Mouse (Mus musculus) left cerebral cortex, adult 2 months (tissue): Measurements from ENCODE around the gene Cpxm1. TPM values are rescaled to one million over a fixed set of nuclear protein-coding genes. Genes with fewer than 3 reads are reported as not detected.

Source experiments
- DNase-seq, 2 experiments: peaks; one replicate each; pipeline ENCODE4 v3.0.0; 2021 to 2022; ENCODE audit warnings: low spot score in 2 of 2, mixed read lengths in 1 of 2; ENCODE audit errors: extremely low spot score in 1 of 2
- H3K27ac ChIP-seq: fragments of 200-600 bp; 2 replicates; pipeline ENCODE4 v1.8.1; 2022
- H3K4me3 ChIP-seq: fragments of 200-600 bp; 2 replicates; pipeline ENCODE4 v1.8.1; 2022
- CTCF ChIP-seq: fragments of 200-600 bp; IDR thresholded peaks from 2 replicates; pipeline ENCODE4 v1.8.1; 2022; ENCODE audit warnings: antibody characterized with exemption, mild to moderate bottlenecking, moderate library complexity
- intact Hi-C: fragments of 180-260 bp; cut with DNase I; formaldehyde crosslinking; loops from one replicate; pipeline ENCODE4 v1.15.1; 2025
- total RNA-seq, 2 experiments: library from RNA; stranded (reverse); gene quantifications; 2 replicates each; pipeline ENCODE4 v1.2.3; 2021

The Cpxm1 gene
- total RNA-seq, 2 experiments from 2014 or later, result 5.5 to 6.4 TPM

GRCm38 (mm10) chr2:130423397-130424125 lies 26.2 kb upstream of the Cpxm1 start:
- intact Hi-C loops, result loop anchor here (5.0 kb wide), 1 partner anchor 484 kb away; the partner anchor contains the start of genes 4930402H24Rik and Atrn

GRCm38 (mm10) chr2:130421781-130422620 lies 24.6 kb upstream of the Cpxm1 start:
- no peak for TF ChIP-seq CTCF
- no peak for DNase-seq
- intact Hi-C loops, result loop anchor here (5.0 kb wide), 1 partner anchor 485 kb away; the partner anchor contains the start of genes 4930402H24Rik and Atrn
- Histone ChIP-seq H3K4me3 (no peak overlapping the region), H3K27ac (no peak overlapping the region)

More at GRCm38 (mm10) chr2:130423397-130424125, 26.2 kb upstream of the Cpxm1 start:
- DNase-seq, result peak; percentile 81 to 83
- no peak for TF ChIP-seq CTCF
- peak overlapping the region; percentile 98 for H3K27ac ChIP-seq
- peak overlapping the region; percentile 81 for H3K4me3 ChIP-seq

GRCm38 (mm10) chr2:130414094-130414856 lies 16.9 kb upstream of the Cpxm1 start:
- DNase-seq, result no peak
- TF ChIP-seq CTCF, result no peak; the same call in 1 of the 2 replicates
- intact Hi-C loops, result no loop called here
- H3K4me3 ChIP-seq, result no peak overlapping the region
- H3K27ac ChIP-seq, result no peak overlapping the region

- no peak for TF ChIP-seq CTCF
- Histone ChIP-seq H3K27ac (no peak overlapping the region), H3K4me3 (no peak overlapping the region)
- intact Hi-C loops, result loop anchor here (1.0 kb wide), 1 partner anchor 121 kb away; no protein-coding TSS in a partner anchor
- DNase-seq, result no peak
Measured at GRCm38 (mm10) chr2:130412775-130413174, 15.4 kb upstream of the Cpxm1 start.

- peak; percentile 69 to 81 for DNase-seq
- peak; percentile 96 for TF ChIP-seq CTCF
- intact Hi-C loops, result loop anchor here (1.0 kb wide), 1 partner anchor 121 kb away; no protein-coding TSS in a partner anchor
- Histone ChIP-seq H3K4me3 (no peak overlapping the region), H3K27ac (no peak overlapping the region)
Measured at GRCm38 (mm10) chr2:130411558-130412495, 14.5 kb upstream of the Cpxm1 start.

GRCm38 (mm10) chr2:130408194-130408593 lies 10.8 kb upstream of the Cpxm1 start:
- no peak for DNase-seq
- no peak overlapping the region for H3K4me3 ChIP-seq
- no peak overlapping the region for H3K27ac ChIP-seq
- no peak for TF ChIP-seq CTCF
- intact Hi-C loops, result no loop called here

- no peak for DNase-seq
- no peak for TF ChIP-seq CTCF
- no peak within 1 kb of the TSS for H3K4me3 ChIP-seq
- no peak within 1 kb of the TSS for H3K27ac ChIP-seq
- intact Hi-C loops, result no loop called here
Measured at GRCm38 (mm10) chr2:130406178-130406577, 8.8 kb upstream of the Cpxm1 start, which contains the start of gene Tmem239. Gene Tmem239 (plus strand): TSS chr2:130406478.

GRCm38 (mm10) chr2:130404939-130405338 lies 7.6 kb upstream of the Cpxm1 start, which contains the start of the genes Gm28372 and 1700020A23Rik:
Gene Gm28372 (plus strand): TSS chr2:130405239.
Gene 1700020A23Rik (plus strand): TSS chr2:130405259.
- DNase-seq, result no peak
- no peak within 1 kb of the TSS for H3K27ac ChIP-seq
- no peak for TF ChIP-seq CTCF
- intact Hi-C loops, result no loop called here
- no peak within 1 kb of the TSS for H3K4me3 ChIP-seq

- H3K4me3 ChIP-seq, result no peak overlapping the region
- no peak overlapping the region for H3K27ac ChIP-seq
- intact Hi-C loops, result no loop called here
- TF ChIP-seq CTCF, result no peak
- DNase-seq, result no peak
Measured at GRCm38 (mm10) chr2:130401891-130402290, 4.5 kb upstream of the Cpxm1 start.

GRCm38 (mm10) chr2:130400046-130400445 lies 2.7 kb upstream of the Cpxm1 start:
- TF ChIP-seq CTCF, result no peak
- H3K27ac ChIP-seq, result no peak overlapping the region
- no peak overlapping the region for H3K4me3 ChIP-seq
- intact Hi-C loops, result no loop called here
- DNase-seq, result no peak
